Mouse (Mus musculus): Measurements from ENCODE around the gene Kiss1r. TPM values are rescaled to one million over a fixed set of nuclear protein-coding genes. Genes with fewer than 3 reads are reported as not detected.
"Not testable (repeated sequence)": the region's sequence is repeated elsewhere in the genome, so short reads cannot be mapped to it uniquely, and the experiment has no call there.

Kiss1r gene
- polyA plus RNA-seq, 1 experiment from 2014 or later = 2.3 TPM

GRCm38 (mm10) chr10:79950661-79951060 is 33.9 kb downstream of the Kiss1r start:
- H3K27ac ChIP-seq (ENCODE audit: low read depth, low read length) = no peak overlapping the region
- 0 out of 2 replicates have a peak, but pooled peaks cover 4% of the 10 kb centered on the region for H3K4me1 ChIP-seq (ENCODE audit: control insufficient read depth, insufficient read depth, low read length)
- peaks cover 32% of the 10 kb centered on the region for H3K36me3 ChIP-seq (ENCODE audit: control insufficient read depth, insufficient read depth, low read length)
- no peak overlapping the region for H3K9ac ChIP-seq (replicated peaks; ENCODE audit: low read depth, low read length)
- no peaks in the 10 kb centered on the region for H3K9me3 ChIP-seq (ENCODE audit: control insufficient read depth, low read length)
- H3K4me2 ChIP-seq (ENCODE audit: low read depth, low read length) = no peak overlapping the region
- no peak overlapping the region for H3K4me3 ChIP-seq (ENCODE audit: low read depth, low read length)
- no peak for ATAC-seq (ENCODE audit: low read depth)
- H3K27me3 ChIP-seq (ENCODE audit: control insufficient read depth, insufficient read depth, low read length) = no peaks in the 10 kb centered on the region
- 90% methylated on average over 18 of the region's 18 CpGs for WGBS

DNA sequence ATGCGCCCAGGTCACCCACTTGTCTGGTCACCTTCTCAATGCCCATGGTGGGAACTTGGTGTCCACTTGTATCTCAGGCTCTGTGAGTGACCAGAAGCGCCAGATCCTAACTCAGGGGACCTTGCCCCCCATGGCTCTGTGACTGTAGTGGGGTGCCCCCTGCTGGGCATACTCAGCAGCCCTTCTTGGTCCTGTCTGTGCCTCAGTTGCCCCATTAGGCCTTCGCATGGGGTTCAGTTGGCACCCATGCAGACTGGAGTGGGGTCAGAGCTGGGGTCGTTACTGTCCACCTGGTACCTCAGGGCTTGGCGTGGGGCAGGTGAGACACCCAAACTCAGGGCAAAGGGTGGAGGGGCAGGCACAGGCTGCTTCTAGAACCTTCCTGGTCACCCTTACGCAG is 37.2 kb downstream of the Kiss1r start:
- H3K4me2 ChIP-seq (ENCODE audit: low read depth, low read length) = no peak overlapping the region
- WGBS = 86% methylated on average over 6 of the region's 6 CpGs
- H3K4me1 ChIP-seq (ENCODE audit: control insufficient read depth, insufficient read depth, low read length) = no peaks in the 10 kb centered on the region
- H3K27ac ChIP-seq (ENCODE audit: low read depth, low read length) = no peak overlapping the region
- no peaks in the 10 kb centered on the region for H3K9me3 ChIP-seq (ENCODE audit: control insufficient read depth, low read length)
- no peak overlapping the region for H3K4me3 ChIP-seq (ENCODE audit: low read depth, low read length)
- H3K27me3 ChIP-seq (ENCODE audit: control insufficient read depth, insufficient read depth, low read length) = no peaks in the 10 kb centered on the region
- H3K9ac ChIP-seq (replicated peaks; ENCODE audit: low read depth, low read length) = no peak overlapping the region
- ATAC-seq (ENCODE audit: low read depth) = no peak
- H3K36me3 ChIP-seq (ENCODE audit: control insufficient read depth, insufficient read depth, low read length) = peaks cover 28% of the 10 kb centered on the region

DNA sequence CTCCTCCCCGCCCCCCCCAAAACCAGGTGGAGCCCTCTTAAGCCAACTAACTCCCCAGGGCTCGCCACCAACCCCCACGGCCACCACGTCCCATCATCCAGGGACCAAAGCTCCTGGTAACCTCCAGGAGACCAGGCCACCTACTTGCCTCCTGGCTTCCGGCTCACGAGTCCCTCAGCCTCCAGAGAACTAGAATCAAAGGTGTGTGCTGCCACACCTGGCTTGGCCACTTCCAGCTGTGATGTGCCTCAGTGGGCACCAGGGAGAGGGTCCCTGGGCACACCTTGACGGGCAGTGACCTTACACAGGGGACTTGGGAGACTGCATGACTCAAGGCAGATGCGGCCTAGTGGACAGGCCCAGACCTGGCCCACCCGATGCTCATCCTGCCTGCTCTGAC is 38.9 kb downstream of the Kiss1r start:
- H3K4me2 ChIP-seq (ENCODE audit: low read depth, low read length) = no peak overlapping the region
- peaks cover 2% of the 10 kb centered on the region; the same call in 1 of the 2 replicates for H3K4me1 ChIP-seq (ENCODE audit: control insufficient read depth, insufficient read depth, low read length)
- H3K36me3 ChIP-seq (ENCODE audit: control insufficient read depth, insufficient read depth, low read length) = peaks cover 22% of the 10 kb centered on the region
- 70% methylated on average over 9 of the region's 9 CpGs for WGBS
- H3K4me3 ChIP-seq (ENCODE audit: low read depth, low read length) = no peak overlapping the region
- no peak overlapping the region for H3K27ac ChIP-seq (ENCODE audit: low read depth, low read length)
- no peak for ATAC-seq (ENCODE audit: low read depth)
- no peaks in the 10 kb centered on the region for H3K9me3 ChIP-seq (ENCODE audit: control insufficient read depth, low read length)
- no peaks in the 10 kb centered on the region for H3K27me3 ChIP-seq (ENCODE audit: control insufficient read depth, insufficient read depth, low read length)
- H3K9ac ChIP-seq (replicated peaks; ENCODE audit: low read depth, low read length) = no peak overlapping the region

- H3K9ac ChIP-seq (replicated peaks; ENCODE audit: low read depth, low read length) = no peak overlapping the region
- no peak overlapping the region for H3K4me3 ChIP-seq (ENCODE audit: low read depth, low read length)
- peaks cover 6% of the 10 kb centered on the region; the same call in 1 of the 2 replicates for H3K4me1 ChIP-seq (ENCODE audit: control insufficient read depth, insufficient read depth, low read length)
- no peak for ATAC-seq (ENCODE audit: low read depth)
- H3K4me2 ChIP-seq (ENCODE audit: low read depth, low read length) = no peak overlapping the region
- no peaks in the 10 kb centered on the region for H3K27me3 ChIP-seq (ENCODE audit: control insufficient read depth, insufficient read depth, low read length)
- H3K9me3 ChIP-seq (ENCODE audit: control insufficient read depth, low read length) = no peaks in the 10 kb centered on the region
- peaks cover 13% of the 10 kb centered on the region for H3K36me3 ChIP-seq (ENCODE audit: control insufficient read depth, insufficient read depth, low read length)
- WGBS = 17% methylated on average over 4 of the region's 4 CpGs
- no peak overlapping the region for H3K27ac ChIP-seq (ENCODE audit: low read depth, low read length)
Measured at GRCm38 (mm10) chr10:79956643-79957154, 39.9 kb downstream of the Kiss1r start.

GRCm38 (mm10) chr10:79958140-79958816 is 41.5 kb downstream of the Kiss1r start:
- H3K4me1 ChIP-seq (ENCODE audit: control insufficient read depth, insufficient read depth, low read length) = peaks cover 6% of the 10 kb centered on the region; the same call in 1 of the 2 replicates
- no peak overlapping the region for H3K9ac ChIP-seq (replicated peaks; ENCODE audit: low read depth, low read length)
- no peaks in the 10 kb centered on the region for H3K9me3 ChIP-seq (ENCODE audit: control insufficient read depth, low read length)
- no peak overlapping the region for H3K27ac ChIP-seq (ENCODE audit: low read depth, low read length)
- ATAC-seq (ENCODE audit: low read depth) = no peak
- H3K4me3 ChIP-seq (ENCODE audit: low read depth, low read length) = no peak overlapping the region
- WGBS = 3% methylated on average over 21 of the region's 21 CpGs
- H3K27me3 ChIP-seq (ENCODE audit: control insufficient read depth, insufficient read depth, low read length) = no peaks in the 10 kb centered on the region
- peaks cover 12% of the 10 kb centered on the region for H3K36me3 ChIP-seq (ENCODE audit: control insufficient read depth, insufficient read depth, low read length)
- no peak overlapping the region for H3K4me2 ChIP-seq (ENCODE audit: low read depth, low read length)

DNA sequence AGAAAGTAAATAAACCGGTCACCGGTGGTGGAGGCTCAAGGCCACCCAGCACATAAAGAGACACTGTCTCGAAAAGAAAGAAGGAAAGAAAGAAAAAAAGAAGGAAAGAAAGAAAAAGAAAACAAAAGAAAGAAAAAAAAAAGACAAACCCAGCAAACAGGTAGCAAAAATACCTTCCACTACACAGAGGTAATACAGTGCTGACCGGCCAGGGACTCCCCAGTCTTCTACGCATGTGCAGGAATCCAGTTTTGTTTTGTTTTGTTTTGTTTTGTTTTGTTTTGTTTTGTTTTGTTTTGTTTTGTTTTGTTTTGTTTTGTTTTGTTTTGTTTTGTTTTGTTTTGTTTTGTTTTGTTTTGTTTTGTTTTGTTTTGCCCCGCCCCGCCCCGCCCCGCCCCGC is 42.6 kb downstream of the Kiss1r start:
- ATAC-seq (ENCODE audit: low read depth); H3K27me3 ChIP-seq (ENCODE audit: control insufficient read depth, insufficient read depth, low read length); H3K27ac ChIP-seq (ENCODE audit: low read depth, low read length); H3K9ac ChIP-seq (replicated peaks; ENCODE audit: low read depth, low read length); H3K36me3 ChIP-seq (ENCODE audit: control insufficient read depth, insufficient read depth, low read length); H3K4me3 ChIP-seq (ENCODE audit: low read depth, low read length); H3K4me1 ChIP-seq (ENCODE audit: control insufficient read depth, insufficient read depth, low read length); H3K9me3 ChIP-seq (ENCODE audit: control insufficient read depth, low read length): not testable (repeated sequence)
- WGBS = 38% methylated on average over 10 of the region's 10 CpGs
- H3K4me2 ChIP-seq (ENCODE audit: low read depth, low read length) = peak overlapping the region; percentile 66; the same call in 1 of the 2 replicates

DNA sequence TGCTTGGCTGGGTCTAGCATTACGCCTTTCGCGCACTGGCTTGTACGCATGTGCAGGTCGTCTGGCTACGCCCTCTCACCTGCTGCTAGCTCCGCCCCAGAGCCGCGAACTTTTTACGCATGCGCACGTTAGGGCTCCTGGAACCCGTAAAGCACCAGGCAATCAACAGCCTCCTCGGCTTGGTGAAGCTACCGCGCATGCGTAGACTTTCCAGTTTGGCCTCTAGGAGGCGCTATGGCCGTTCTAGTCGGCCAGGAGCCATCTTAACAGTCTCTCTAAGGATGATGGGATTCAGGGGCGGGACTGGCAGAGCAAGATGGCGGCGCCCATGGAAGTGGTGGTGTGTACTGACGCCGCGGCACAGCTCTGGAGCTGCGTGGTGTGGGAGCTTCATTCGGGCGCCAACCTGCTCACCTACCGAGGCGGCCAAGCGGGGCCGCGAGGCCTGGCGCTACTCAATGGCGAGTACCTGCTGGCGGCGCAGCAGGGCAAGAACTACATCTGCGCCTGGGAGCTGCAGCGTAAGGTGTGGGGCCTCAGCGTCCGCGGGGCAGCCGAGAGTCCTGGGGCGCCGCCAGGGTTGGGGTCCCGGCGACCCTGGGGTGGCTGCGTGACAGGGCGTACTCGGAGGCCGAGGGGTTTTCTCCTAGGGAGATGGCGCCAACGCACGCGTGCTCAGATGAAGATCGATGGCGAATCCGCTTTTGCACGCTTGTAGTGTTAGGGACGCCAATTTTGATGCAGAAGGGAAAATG is 43.3 kb downstream of the Kiss1r start, which contains the start of gene Wdr18:
Wdr18 (plus strand) TSS at position 306 of the 755 bp plus-strand sequence.
- no peaks in the 10 kb centered on the region for H3K27me3 ChIP-seq (ENCODE audit: control insufficient read depth, insufficient read depth, low read length)
- peak within 1 kb of the TSS; percentile 88 for H3K4me3 ChIP-seq (ENCODE audit: low read depth, low read length)
- ATAC-seq (ENCODE audit: low read depth) = peak; percentile 97
- peak within 1 kb of the TSS; percentile 66 for H3K4me2 ChIP-seq (ENCODE audit: low read depth, low read length)
- H3K27ac ChIP-seq (ENCODE audit: low read depth, low read length) = peak within 1 kb of the TSS; percentile 57; the same call in 1 of the 2 replicates
- H3K9ac ChIP-seq (replicated peaks; ENCODE audit: low read depth, low read length) = peak within 1 kb of the TSS; percentile 74
- WGBS = under 1% methylated on average over 61 of the region's 61 CpGs
- 0 out of 2 replicates have a peak, but pooled peaks cover 10% of the 10 kb centered on the region for H3K36me3 ChIP-seq (ENCODE audit: control insufficient read depth, insufficient read depth, low read length)
- H3K9me3 ChIP-seq (ENCODE audit: control insufficient read depth, low read length) = no peaks in the 10 kb centered on the region
- H3K4me1 ChIP-seq (ENCODE audit: control insufficient read depth, insufficient read depth, low read length) = peaks cover 6% of the 10 kb centered on the region; the same call in 1 of the 2 replicates

GRCm38 (mm10) chr10:79960671-79961294 is 44.0 kb downstream of the Kiss1r start:
- whole genome bisulfite sequencing = 17% methylated on average over 10 of the region's 10 CpGs
- H3K9me3 ChIP-seq (ENCODE audit: control insufficient read depth, low read length) = no peaks in the 10 kb centered on the region
- H3K4me1 ChIP-seq (ENCODE audit: control insufficient read depth, insufficient read depth, low read length) = peaks cover 6% of the 10 kb centered on the region; the same call in 1 of the 2 replicates
- no peak overlapping the region for H3K27ac ChIP-seq (ENCODE audit: low read depth, low read length)
- no peaks in the 10 kb centered on the region for H3K27me3 ChIP-seq (ENCODE audit: control insufficient read depth, insufficient read depth, low read length)
- H3K9ac ChIP-seq (replicated peaks; ENCODE audit: low read depth, low read length) = peak overlapping the region; percentile 74
- H3K4me3 ChIP-seq (ENCODE audit: low read depth, low read length) = peak overlapping the region; percentile 88
- H3K36me3 ChIP-seq (ENCODE audit: control insufficient read depth, insufficient read depth, low read length) = 0 out of 2 replicates have a peak, but pooled peaks cover 15% of the 10 kb centered on the region
- ATAC-seq (ENCODE audit: low read depth) = no peak
- H3K4me2 ChIP-seq (ENCODE audit: low read depth, low read length) = peak overlapping the region; percentile 66
